Mouse (Mus musculus): ENCODE results near the gene Slc15a1. TPM values are rescaled to one million over a fixed set of nuclear protein-coding genes. Genes with fewer than 3 reads are reported as not detected.

Gene Slc15a1
- total and polyA plus RNA-seq, 2 experiments from 2014 or later = 0.08 TPM; not detected in 1

- TF ChIP-seq CTCF (IDR thresholded peaks at IDR 0.05; ENCODE audit: low read depth) = peak; percentile 83
- DNase-seq (ENCODE audit: low spot score) (peak; percentile 84), ATAC-seq (peak; percentile 50; the same call in 1 of the 2 replicates)
- Histone ChIP-seq H3K9ac (replicated peaks; ENCODE audit: low read length) (no peak overlapping the region), H3K27ac (no peak overlapping the region), H3K4me1 (ENCODE audit: insufficient read depth, low read length) (no peaks in the 10 kb centered on the region), H3K27me3 (ENCODE audit: insufficient read depth, low read length) (no peaks in the 10 kb centered on the region), H3K4me3 (ENCODE audit: low read length) (no peak overlapping the region), H3K36me3 (ENCODE audit: insufficient read depth, low read length) (no peaks in the 10 kb centered on the region), H3K9me3 (ENCODE audit: low read length) (no peaks in the 10 kb centered on the region), H3K4me2 (ENCODE audit: low read depth, low read length) (peak overlapping the region; percentile 48)
- 21% methylated on average over 18 of the region's 18 CpGs for WGBS
These were observed 54.3 kb downstream of the Slc15a1 start for GRCm38 (mm10) chr14:121450504-121451423.

DNA sequence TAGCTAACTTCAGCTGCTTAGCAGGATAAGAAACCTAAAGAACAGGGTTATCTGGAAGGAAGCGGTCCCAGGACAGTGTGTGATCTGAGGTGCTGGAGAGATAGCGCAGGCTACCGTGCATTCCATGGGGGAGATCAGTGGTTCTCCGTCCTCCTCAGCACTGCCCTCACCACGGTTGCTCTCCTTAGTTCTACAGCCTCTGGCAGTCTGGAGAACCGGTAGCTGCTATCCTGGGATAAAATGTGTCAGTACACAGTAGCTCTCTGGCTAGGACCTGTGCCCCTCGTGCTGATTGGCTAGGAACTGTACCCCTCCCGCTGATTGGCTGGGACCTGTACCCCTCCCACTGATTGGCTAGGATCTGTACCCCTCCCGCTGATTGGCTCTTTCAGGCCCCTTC, 58.1 kb downstream of the Slc15a1 start:
- Histone ChIP-seq H3K36me3 (ENCODE audit: insufficient read depth, low read length) (no peaks in the 10 kb centered on the region), H3K27me3 (ENCODE audit: insufficient read depth, low read length) (no peaks in the 10 kb centered on the region), H3K4me2 (ENCODE audit: low read depth, low read length) (peak overlapping the region; percentile 39), H3K27ac (no peak overlapping the region), H3K4me1 (ENCODE audit: insufficient read depth, low read length) (no peaks in the 10 kb centered on the region), H3K9me3 (ENCODE audit: low read length) (no peaks in the 10 kb centered on the region), H3K9ac (replicated peaks; ENCODE audit: low read length) (no peak overlapping the region), H3K4me3 (ENCODE audit: low read length) (no peak overlapping the region)
- TF ChIP-seq CTCF (IDR thresholded peaks at IDR 0.05; ENCODE audit: low read depth) = no peak
- ATAC-seq (peak; percentile 77), DNase-seq (ENCODE audit: low spot score) (peak; percentile 53)
- 14% methylated on average over 9 of the region's 9 CpGs for WGBS

- no peaks in the 10 kb centered on the region for H3K9me3 ChIP-seq (ENCODE audit: low read length)
- H3K27me3 ChIP-seq (ENCODE audit: insufficient read depth, low read length) = no peaks in the 10 kb centered on the region
- DNase-seq (ENCODE audit: low spot score) (peak; percentile 49), ATAC-seq (no peak)
- no peak overlapping the region for H3K27ac ChIP-seq
- peak; percentile 71 for TF ChIP-seq CTCF (IDR thresholded peaks at IDR 0.05; ENCODE audit: low read depth)
- H3K4me1 ChIP-seq (ENCODE audit: insufficient read depth, low read length) = no peaks in the 10 kb centered on the region
- no peak overlapping the region for H3K9ac ChIP-seq (replicated peaks; ENCODE audit: low read length)
- no peak overlapping the region for H3K4me3 ChIP-seq (ENCODE audit: low read length)
- H3K36me3 ChIP-seq (ENCODE audit: insufficient read depth, low read length) = no peaks in the 10 kb centered on the region
- no peak overlapping the region for H3K4me2 ChIP-seq (ENCODE audit: low read depth, low read length)
- 22% methylated on average over 8 of the region's 8 CpGs for WGBS
These were observed 59.9 kb downstream of the Slc15a1 start for GRCm38 (mm10) chr14:121445194-121445593.

DNA sequence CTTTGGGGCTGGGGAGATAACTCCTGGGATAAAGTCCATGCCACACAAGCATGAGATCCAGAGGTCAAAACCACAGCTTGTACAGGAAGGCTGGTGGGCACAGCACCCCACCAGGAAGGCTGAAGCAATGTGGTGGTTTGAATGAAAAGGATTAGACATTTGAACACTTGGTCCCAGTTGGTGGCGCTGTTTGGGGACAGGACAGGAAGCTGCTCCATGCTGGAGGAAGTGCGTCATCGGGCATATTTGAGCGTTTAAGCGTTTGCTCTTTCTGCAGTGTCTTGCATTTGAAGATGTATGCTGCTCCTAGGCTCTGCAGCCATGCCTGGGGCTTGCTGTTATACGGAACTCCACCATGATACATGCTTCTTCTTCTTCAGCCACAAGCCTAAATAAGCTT, 64.2 kb downstream of the Slc15a1 start:
- no peak overlapping the region for H3K4me3 ChIP-seq (ENCODE audit: low read length)
- 92% methylated on average over 6 of the region's 6 CpGs for whole genome bisulfite sequencing
- no peaks in the 10 kb centered on the region for H3K4me1 ChIP-seq (ENCODE audit: insufficient read depth, low read length)
- no peaks in the 10 kb centered on the region for H3K9me3 ChIP-seq (ENCODE audit: low read length)
- TF ChIP-seq CTCF (IDR thresholded peaks at IDR 0.05; ENCODE audit: low read depth) = no peak
- H3K36me3 ChIP-seq (ENCODE audit: insufficient read depth, low read length) = no peaks in the 10 kb centered on the region
- no peak for DNase-seq (ENCODE audit: low spot score)
- no peak for ATAC-seq
- H3K27me3 ChIP-seq (ENCODE audit: insufficient read depth, low read length) = no peaks in the 10 kb centered on the region
- H3K9ac ChIP-seq (replicated peaks; ENCODE audit: low read length) = no peak overlapping the region
- H3K27ac ChIP-seq = no peak overlapping the region
- no peak overlapping the region for H3K4me2 ChIP-seq (ENCODE audit: low read depth, low read length)

DNA sequence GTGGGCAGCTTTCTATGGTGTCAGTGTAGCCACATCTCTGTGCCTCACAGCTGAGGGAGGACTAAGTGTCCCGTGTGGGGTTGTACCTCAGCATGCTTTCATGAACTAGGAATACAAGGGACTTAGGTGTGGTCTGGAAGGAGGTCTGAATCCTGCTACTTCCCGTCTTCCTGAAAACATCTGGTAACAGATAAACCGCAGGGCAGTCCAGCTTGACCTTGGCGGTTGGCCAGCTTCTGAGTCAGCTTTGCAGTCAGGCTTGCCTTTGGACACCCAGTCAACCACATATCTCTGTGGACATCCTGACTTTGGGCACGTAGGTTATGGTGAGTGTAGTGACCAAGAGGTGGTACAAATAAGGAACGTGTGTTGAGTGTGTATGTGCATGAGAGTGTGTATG, 68.0 kb downstream of the Slc15a1 start:
- WGBS = 79% methylated on average over 6 of the region's 6 CpGs
- no peak for ATAC-seq
- no peak for TF ChIP-seq CTCF (IDR thresholded peaks at IDR 0.05; ENCODE audit: low read depth)
- H3K9ac ChIP-seq (replicated peaks; ENCODE audit: low read length) = no peak overlapping the region
- no peaks in the 10 kb centered on the region for H3K9me3 ChIP-seq (ENCODE audit: low read length)
- H3K27ac ChIP-seq = no peak overlapping the region
- H3K4me2 ChIP-seq (ENCODE audit: low read depth, low read length) = no peak overlapping the region
- DNase-seq (ENCODE audit: low spot score) = no peak
- H3K4me3 ChIP-seq (ENCODE audit: low read length) = no peak overlapping the region
- no peaks in the 10 kb centered on the region for H3K27me3 ChIP-seq (ENCODE audit: insufficient read depth, low read length)
- H3K4me1 ChIP-seq (ENCODE audit: insufficient read depth, low read length) = no peaks in the 10 kb centered on the region
- H3K36me3 ChIP-seq (ENCODE audit: insufficient read depth, low read length) = no peaks in the 10 kb centered on the region

GRCm38 (mm10) chr14:121436455-121436854, 68.6 kb downstream of the Slc15a1 start:
- Histone ChIP-seq H3K27me3 (ENCODE audit: insufficient read depth, low read length) (no peaks in the 10 kb centered on the region), H3K9ac (replicated peaks; ENCODE audit: low read length) (no peak overlapping the region), H3K27ac (no peak overlapping the region), H3K9me3 (ENCODE audit: low read length) (no peaks in the 10 kb centered on the region), H3K4me2 (ENCODE audit: low read depth, low read length) (no peak overlapping the region), H3K36me3 (ENCODE audit: insufficient read depth, low read length) (no peaks in the 10 kb centered on the region), H3K4me3 (ENCODE audit: low read length) (no peak overlapping the region), H3K4me1 (ENCODE audit: insufficient read depth, low read length) (no peaks in the 10 kb centered on the region)
- DNase-seq (ENCODE audit: low spot score) = no peak
- no peak for TF ChIP-seq CTCF (IDR thresholded peaks at IDR 0.05; ENCODE audit: low read depth)
- WGBS = 94% methylated on average over 3 of the region's 3 CpGs
- no peak for ATAC-seq

DNA sequence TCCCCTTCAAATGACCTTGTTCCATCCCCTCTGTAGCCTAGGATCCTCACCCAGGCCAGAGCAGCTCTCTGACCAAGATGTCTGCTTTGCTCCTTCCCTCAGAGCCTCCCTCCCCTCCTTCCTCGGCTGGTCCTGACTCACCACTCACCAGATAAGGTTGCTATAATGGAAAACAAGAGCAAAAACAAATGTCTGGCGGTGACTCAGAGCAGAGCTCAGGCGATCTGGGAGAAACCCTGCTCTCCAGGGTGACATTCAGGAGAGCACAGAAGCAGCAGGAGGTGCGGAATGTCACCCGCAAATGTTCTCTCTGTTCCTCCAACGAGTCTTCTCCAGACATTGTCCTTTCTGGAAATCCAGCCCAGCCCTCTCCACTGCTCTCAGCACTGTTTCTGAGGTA, 69.3 kb downstream of the Slc15a1 start:
- no peak for DNase-seq (ENCODE audit: low spot score)
- H3K9me3 ChIP-seq (ENCODE audit: low read length) = no peaks in the 10 kb centered on the region
- no peak for TF ChIP-seq CTCF (IDR thresholded peaks at IDR 0.05; ENCODE audit: low read depth)

More for the DNA sequence above, 69.3 kb downstream of the Slc15a1 start:
- no peak overlapping the region for H3K27ac ChIP-seq
- H3K9ac ChIP-seq (replicated peaks; ENCODE audit: low read length) = no peak overlapping the region
- H3K4me1 ChIP-seq (ENCODE audit: insufficient read depth, low read length) = no peaks in the 10 kb centered on the region
- no peaks in the 10 kb centered on the region for H3K27me3 ChIP-seq (ENCODE audit: insufficient read depth, low read length)
- no peak overlapping the region for H3K4me2 ChIP-seq (ENCODE audit: low read depth, low read length)
- no peak for ATAC-seq
- 59% methylated on average over 6 of the region's 6 CpGs for WGBS
- H3K4me3 ChIP-seq (ENCODE audit: low read length) = no peak overlapping the region
- no peaks in the 10 kb centered on the region for H3K36me3 ChIP-seq (ENCODE audit: insufficient read depth, low read length)
